Mouse (Mus musculus) R1 (cell line): Measurements from ENCODE around the gene Npff.

Source experiments
- DNase-seq: peaks from one replicate; pipeline ENCODE4 v3.0.0-alpha.2; 2018; ENCODE audit warnings: low read depth, low spot score

The Npff gene

DNA sequence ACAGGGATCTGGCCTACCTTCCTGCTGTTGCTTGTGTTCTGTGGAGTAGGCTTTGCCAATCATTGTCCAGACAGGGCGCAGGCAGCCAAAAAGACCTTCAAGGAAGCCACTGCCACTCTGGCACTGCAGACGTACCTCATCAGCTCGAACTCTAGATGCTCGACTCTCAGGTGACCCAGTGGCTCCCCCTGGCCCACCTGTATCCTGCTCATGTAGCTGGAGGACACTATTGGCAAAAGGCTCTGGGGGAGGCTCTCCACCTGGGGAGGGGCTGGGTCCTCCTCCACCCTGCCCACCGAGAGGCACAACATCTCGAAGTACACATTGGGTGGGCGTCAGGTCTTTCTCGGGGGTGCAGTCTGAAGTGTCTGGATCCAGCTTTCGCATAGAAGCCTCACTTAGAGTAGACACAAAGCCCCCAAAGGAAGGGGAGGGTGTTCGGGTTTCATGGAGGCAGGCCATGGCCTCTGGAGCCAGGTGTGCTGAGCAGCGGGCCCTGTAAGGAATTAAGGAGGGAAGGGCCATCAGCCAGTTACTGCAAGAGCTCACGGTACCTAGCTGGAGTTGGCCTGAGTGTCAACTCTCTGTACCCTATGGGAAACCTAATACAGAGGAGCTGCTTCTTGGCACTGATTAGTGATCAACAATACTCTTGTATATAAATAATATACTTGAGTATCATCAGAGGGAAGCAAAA, 19.5 kb downstream of the Npff start:
- no peak for DNase-seq

GRCm38 (mm10) chr15:102503924-102504782, 20.6 kb downstream of the Npff start:
- DNase-seq, result no peak

GRCm38 (mm10) chr15:102503447-102503846, 21.3 kb downstream of the Npff start, which contains the start of gene Gm10337:
Gene Gm10337, plus strand, starts transcription at chr15:102503722.
- DNase-seq, result no peak

- DNase-seq, result no peak
Observed at GRCm38 (mm10) chr15:102502254-102502840, 22.4 kb downstream of the Npff start.

GRCm38 (mm10) chr15:102501084-102501814, 23.5 kb downstream of the Npff start:
- no peak for DNase-seq

GRCm38 (mm10) chr15:102500479-102500878, 24.3 kb downstream of the Npff start:
- no peak for DNase-seq

GRCm38 (mm10) chr15:102499851-102500250, 24.9 kb downstream of the Npff start:
- no peak for DNase-seq

- DNase-seq, result no peak
Observed at GRCm38 (mm10) chr15:102499370-102499769, 25.4 kb downstream of the Npff start.

- DNase-seq, result no peak
Observed at GRCm38 (mm10) chr15:102498322-102498721, 26.4 kb downstream of the Npff start.

DNA sequence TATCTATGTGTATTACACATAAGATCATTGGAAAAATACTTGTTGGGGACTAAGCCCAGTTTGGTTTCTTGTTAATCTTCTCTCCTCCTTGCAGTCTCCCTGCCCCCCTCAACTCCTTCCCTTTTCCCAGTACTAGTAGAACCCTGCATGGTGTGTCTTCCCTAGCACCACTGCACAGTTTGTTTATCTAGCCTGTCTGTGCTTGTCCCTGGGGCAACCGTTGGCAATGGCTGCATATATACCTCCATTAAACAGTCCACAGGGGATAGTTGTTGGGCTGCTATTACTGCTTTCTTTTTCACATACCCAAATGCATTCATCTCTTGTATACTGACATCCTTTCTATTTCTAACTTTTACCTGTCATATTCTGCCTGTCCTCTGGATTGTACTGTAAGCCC, 37.1 kb downstream of the Npff start:
- DNase-seq, result no peak

GRCm38 (mm10) chr15:102485853-102486252, 38.9 kb downstream of the Npff start:
- no peak for DNase-seq

DNA sequence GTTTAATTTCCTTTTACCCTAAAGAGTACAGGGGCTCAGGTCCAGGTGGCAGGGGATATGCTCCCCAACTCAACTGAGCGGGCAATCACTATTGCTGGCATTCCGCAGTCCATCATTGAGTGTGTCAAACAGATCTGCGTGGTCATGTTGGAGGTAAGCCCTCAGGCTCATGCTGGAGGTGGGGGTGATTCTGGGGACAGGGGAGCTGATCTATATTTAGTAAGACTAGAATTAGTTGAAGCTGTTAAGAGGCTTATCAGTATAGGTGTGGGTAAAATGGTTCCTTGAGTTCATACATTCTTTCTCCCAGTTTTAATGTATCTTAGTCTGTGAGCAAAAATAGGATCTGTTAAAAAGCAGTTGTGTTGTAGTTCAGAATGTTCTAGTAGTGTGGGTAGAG, 41.6 kb downstream of the Npff start:
- DNase-seq, result no peak

DNA sequence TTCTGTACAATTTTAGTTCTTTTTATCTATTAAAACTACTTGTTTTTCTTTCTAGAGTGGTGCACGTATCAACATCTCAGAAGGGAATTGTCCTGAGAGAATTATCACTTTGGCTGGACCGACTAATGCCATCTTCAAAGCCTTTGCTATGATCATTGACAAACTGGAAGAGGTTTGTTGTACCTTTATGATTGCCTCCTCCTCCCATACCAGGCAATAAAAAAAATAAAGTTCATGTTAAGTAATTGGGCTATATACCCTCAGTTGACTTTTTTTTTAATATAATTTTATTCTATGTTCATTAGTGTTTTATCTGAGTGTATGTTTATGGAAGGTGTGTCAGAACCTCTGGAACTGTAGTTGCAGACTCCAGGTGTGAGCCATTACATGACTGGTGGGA, 50.2 kb downstream of the Npff start:
- DNase-seq, result no peak
